Mouse (Mus musculus): ENCODE data around the gene Nrd1.

GRCm38 (mm10) chr4:109059255-109059821 lies 58.9 kb downstream of the Nrd1 start:
- no peak for TF ChIP-seq POLR2A (IDR thresholded peaks at IDR 0.05; ENCODE audit: borderline replicate concordance, low read depth, low read length)
- no peak for TF ChIP-seq CTCF (IDR thresholded peaks at IDR 0.05; ENCODE audit: low read depth, low read length)
